Mouse (Mus musculus): ENCODE results near the gene Grhl1.

- no peak for TF ChIP-seq EP300 (IDR thresholded peaks at IDR 0.05; ENCODE audit: low read depth)
- TF ChIP-seq CTCF (IDR thresholded peaks at IDR 0.05; ENCODE audit: low read depth) = no peak
Measured at GRCm38 (mm10) chr12:24597376-24597775, 25.3 kb downstream of the Grhl1 start.

Measured in liver, embryonic 14.5 days (tissue).